29 mouse cellular contexts compared by ENCODE assay signal in genomic region chr6:116960641-116961040, GRCm38 (mm10).
DNase-seq lines count a peak whose midpoint lies in the region; ATAC-seq and TF ChIP-seq lines count a peak whose summit lies in the region.
"Had no signal": no experiment of that assay in that cellular context is flagged by ENCODE, and none has a peak within 500 bp of the region (broad histone marks: within the 10 kb centered on the region; RNA-seq: fewer than 3 reads in every experiment).

No protein-coding gene starts in this region.

- DNase-seq in CH12.LX (ENCODE audit: extremely low read depth) = peak; percentile 32
- no peak for DNase-seq in embryonic facial prominence, embryonic 10.5 days (ENCODE audit: low spot score)
- no peak for DNase-seq in right cerebral cortex, postnatal 14 days
- no peak for DNase-seq in spleen, postnatal 14 days (ENCODE audit: low spot score in 2 of 2)
- DNase-seq: adrenal gland, adult 8-10 months; adrenal gland, postnatal 25 days; cerebellum, adult 11-12 months; cerebellum, adult 8-10 months; cerebellum, postnatal 10 days; cerebellum, postnatal 36 days; gastrocnemius, postnatal 10 days; gastrocnemius, postnatal 36 days; heart, adult 18-20 months; heart, postnatal 10 days; heart, postnatal 36 days had no signal

- TF ChIP-seq POLR2A in CH12.LX (IDR thresholded peaks at IDR 0.05; ENCODE audit: low read depth, low read length) = no peak

- H3K27ac ChIP-seq in CH12.LX (ENCODE audit: insufficient read depth, low read depth) = no peak overlapping the region
- peak overlapping the region; percentile 89 for H3K27ac ChIP-seq in embryonic facial prominence, embryonic 10.5 days (replicated peaks)
- H3K27ac ChIP-seq in embryonic facial prominence, embryonic 13.5 days = peak overlapping the region; percentile 93
- H3K27ac ChIP-seq in limb, embryonic 12.5 days = peak overlapping the region; percentile 88
- no peak overlapping the region for H3K27ac ChIP-seq in hindbrain, embryonic 13.5 days
- H3K27ac ChIP-seq: forebrain, embryonic 13.5 days; heart, embryonic 15.5 days; hindbrain, embryonic 15.5 days had no signal

- in situ Hi-C loops in CH12.LX (cut with MboI; ENCODE audit: low pct_ligation_motif_present, low pct_unique_long_range_greater_than_20kb, low sequenced_read_pairs) = no loop called here

- no peak for TF ChIP-seq RAD21 in CH12.LX (IDR thresholded peaks at IDR 0.05; ENCODE audit: low read depth, low read length)

- H3K4me3 ChIP-seq in CH12.LX (replicated peaks in 1 of 3; ENCODE audit: low read depth in 2 of 3, low read length in 2 of 3, poor library complexity in 1 of 3) = no peak overlapping the region
- H3K4me3 ChIP-seq in embryonic facial prominence, embryonic 10.5 days = no peak overlapping the region
- H3K4me3 ChIP-seq in embryonic facial prominence, embryonic 13.5 days = no peak overlapping the region
- no peak overlapping the region for H3K4me3 ChIP-seq in limb, embryonic 12.5 days (replicated peaks)
- H3K4me3 ChIP-seq in hindbrain, embryonic 13.5 days = no peak overlapping the region
- H3K4me3 ChIP-seq: erythroblast, embryonic 14.5 days; forebrain, embryonic 10.5 days; forebrain, embryonic 13.5 days; heart, embryonic 12.5 days; heart, embryonic 15.5 days; hindbrain, embryonic 15.5 days had no signal

- dilution Hi-C loops in CH12.LX (cut with MboI; ENCODE audit: extremely low pct_ligation_motif_present, extremely low pct_unique_long_range_greater_than_20kb, low sequenced_read_pairs) = no loop called here

- no peak for ATAC-seq in embryonic facial prominence, embryonic 13.5 days (ENCODE audit: insufficient number of reproducible peaks, insufficient read depth, low FRiP score, low TSS enrichment, low read depth)
- no peak for ATAC-seq in limb, embryonic 12.5 days (ENCODE audit: insufficient number of reproducible peaks, insufficient read depth, low FRiP score, low TSS enrichment, low read depth)
- no peak for ATAC-seq in hindbrain, embryonic 13.5 days (ENCODE audit: low FRiP score)
- ATAC-seq in erythroid progenitor cell, adult 5-6 weeks (replicated peaks; ENCODE audit: low FRiP score, poor library complexity, severe bottlenecking) = no peak
- ATAC-seq: activated CD4-positive, CD25-positive, alpha-beta regulatory T cell, adult 4 months; CD4-positive, CD25-positive, alpha-beta regulatory T cell, adult 4 months; forebrain, embryonic 13.5 days; forebrain, embryonic 16.5 days; intestine, postnatal 0 days had no signal

- H3K79me2 ChIP-seq in CH12.LX (replicated peaks; ENCODE audit: control insufficient read depth, extremely low read depth, insufficient read depth, poor library complexity, severe bottlenecking) = no peaks in the 10 kb centered on the region

- no peaks in the 10 kb centered on the region for H3K36me3 ChIP-seq in CH12.LX (replicated peaks in 1 of 2; ENCODE audit: control insufficient read depth in 1 of 2, insufficient read depth in 1 of 2, low read length in 1 of 2)
- no peaks in the 10 kb centered on the region for H3K36me3 ChIP-seq in embryonic facial prominence, embryonic 10.5 days (replicated peaks)
- H3K36me3 ChIP-seq in embryonic facial prominence, embryonic 13.5 days = no peaks in the 10 kb centered on the region
- H3K36me3 ChIP-seq in limb, embryonic 12.5 days = no peaks in the 10 kb centered on the region
- H3K36me3 ChIP-seq in hindbrain, embryonic 13.5 days = no peaks in the 10 kb centered on the region
- H3K36me3 ChIP-seq: forebrain, embryonic 10.5 days; heart, embryonic 12.5 days; heart, embryonic 15.5 days; hindbrain, embryonic 15.5 days had no signal

- H3K27me3 ChIP-seq in CH12.LX (replicated peaks) = no peaks in the 10 kb centered on the region
- no peaks in the 10 kb centered on the region for H3K27me3 ChIP-seq in embryonic facial prominence, embryonic 10.5 days (replicated peaks; ENCODE audit: low read depth, poor library complexity, severe bottlenecking)
- H3K27me3 ChIP-seq in embryonic facial prominence, embryonic 13.5 days = no peaks in the 10 kb centered on the region
- no peaks in the 10 kb centered on the region for H3K27me3 ChIP-seq in limb, embryonic 12.5 days
- no peaks in the 10 kb centered on the region for H3K27me3 ChIP-seq in hindbrain, embryonic 13.5 days
- H3K27me3 ChIP-seq: forebrain, embryonic 13.5 days; heart, embryonic 15.5 days; hindbrain, embryonic 15.5 days had no signal

- no peaks in the 10 kb centered on the region for H3K9me3 ChIP-seq in CH12.LX (replicated peaks; ENCODE audit: low read length)
- H3K9me3 ChIP-seq in embryonic facial prominence, embryonic 10.5 days = no peaks in the 10 kb centered on the region
- H3K9me3 ChIP-seq in embryonic facial prominence, embryonic 13.5 days = no peaks in the 10 kb centered on the region
- no peaks in the 10 kb centered on the region for H3K9me3 ChIP-seq in limb, embryonic 12.5 days
- no peaks in the 10 kb centered on the region for H3K9me3 ChIP-seq in hindbrain, embryonic 13.5 days
- H3K9me3 ChIP-seq: forebrain, embryonic 10.5 days; forebrain, embryonic 13.5 days; heart, embryonic 12.5 days; heart, embryonic 15.5 days; hindbrain, embryonic 15.5 days had no signal

- 35% methylated on average over 3 of the region's 3 CpGs for WGBS in embryonic facial prominence, embryonic 10.5 days
- 41% methylated on average over 3 of the region's 3 CpGs for WGBS in embryonic facial prominence, embryonic 13.5 days
- 27% methylated on average over 3 of the region's 3 CpGs for WGBS in limb, embryonic 12.5 days
- WGBS in hindbrain, embryonic 13.5 days = 82% methylated on average over 3 of the region's 3 CpGs

- no peak for TF ChIP-seq EP300 in CH12.LX (IDR thresholded peaks at IDR 0.05; ENCODE audit: low read length)

- TF ChIP-seq CTCF in CH12.LX (conservative IDR thresholded peaks at IDR 0.05 in 1 of 2, IDR thresholded peaks at IDR 0.05 in 1 of 2; ENCODE audit: low read depth in 2 of 2, low read length in 2 of 2) = no peak

- H3K4me2 ChIP-seq in CH12.LX (ENCODE audit: insufficient read depth, low read depth, poor library complexity, severe bottlenecking) = no peak overlapping the region
- no peak overlapping the region for H3K4me2 ChIP-seq in embryonic facial prominence, embryonic 13.5 days
- H3K4me2 ChIP-seq in limb, embryonic 12.5 days = no peak overlapping the region
- H3K4me2 ChIP-seq in hindbrain, embryonic 13.5 days = no peak overlapping the region
- H3K4me2 ChIP-seq: forebrain, embryonic 13.5 days; heart, embryonic 12.5 days; heart, embryonic 15.5 days; hindbrain, embryonic 15.5 days had no signal

- H3K4me1 ChIP-seq in CH12.LX (ENCODE audit: control insufficient read depth in 1 of 2, insufficient read depth in 2 of 2) = peaks cover 3 to 22% of the 10 kb centered on the region in 2 experiments; a peak in 3 of 4 replicates
- H3K4me1 ChIP-seq in embryonic facial prominence, embryonic 10.5 days = peaks cover 32% of the 10 kb centered on the region
- H3K4me1 ChIP-seq in embryonic facial prominence, embryonic 13.5 days = peaks cover 35% of the 10 kb centered on the region
- H3K4me1 ChIP-seq in limb, embryonic 12.5 days (replicated peaks) = peaks cover 30% of the 10 kb centered on the region
- H3K4me1 ChIP-seq in hindbrain, embryonic 13.5 days (replicated peaks) = no peaks in the 10 kb centered on the region
- H3K4me1 ChIP-seq: forebrain, embryonic 13.5 days; heart, embryonic 15.5 days; hindbrain, embryonic 15.5 days had no signal

- no peak overlapping the region for H3K9ac ChIP-seq in CH12.LX (ENCODE audit: insufficient read depth, low read depth)
- no peak overlapping the region for H3K9ac ChIP-seq in embryonic facial prominence, embryonic 13.5 days
- H3K9ac ChIP-seq in limb, embryonic 12.5 days (replicated peaks) = no peak overlapping the region
- H3K9ac ChIP-seq in hindbrain, embryonic 13.5 days = no peak overlapping the region
- H3K9ac ChIP-seq: forebrain, embryonic 13.5 days; heart, embryonic 12.5 days; heart, embryonic 15.5 days; hindbrain, embryonic 15.5 days had no signal

TF ChIP-seq in CH12.LX, 34 proteins besides CTCF, POLR2A, EP300 and RAD21:
- TF ChIP-seq ELF1 (IDR thresholded peaks at IDR 0.05; ENCODE audit: low read depth, low read length) (no peak), MEF2A (IDR thresholded peaks at IDR 0.05; ENCODE audit: borderline replicate concordance, low read depth, low read length) (peak; percentile 62; the same call in 1 of the 2 replicates)
TF ChIP-seq in CH12.LX: peak in this region for 1.

Comparison
In these comparisons a context has a peak if more than half of its experiments do, and no peak if none do; other contexts are left out.
1. H3K27ac ChIP-seq: peak in embryonic facial prominence, embryonic 10.5 days (single experiment), embryonic facial prominence, embryonic 13.5 days (single experiment) and limb, embryonic 12.5 days (single experiment); none in CH12.LX (single experiment) and hindbrain, embryonic 13.5 days (single experiment).